Mouse (Mus musculus): Measurements from ENCODE around the gene Cxcr4.

The Cxcr4 gene

DNA sequence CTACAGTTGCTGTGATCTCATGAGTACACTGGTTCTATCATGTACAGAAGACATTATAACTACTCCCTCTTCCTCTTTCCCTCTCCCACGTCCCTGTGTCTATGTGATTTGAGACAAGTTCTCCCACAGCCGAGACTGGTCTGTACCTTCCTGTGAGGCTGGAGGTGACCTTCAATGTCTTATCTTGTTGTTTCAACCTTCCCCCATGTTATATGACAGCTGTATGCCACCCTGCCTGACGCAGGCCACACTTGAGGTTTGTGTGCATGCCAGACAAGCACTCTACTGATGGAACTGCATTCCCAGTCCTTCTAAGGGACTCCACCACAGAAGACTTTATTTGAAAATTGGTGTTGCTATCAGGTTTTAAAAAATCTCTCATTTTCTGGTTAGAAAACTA is 21.1 kb downstream of the Cxcr4 start:
- no peak for DNase-seq (ENCODE audit: low spot score in 2 of 2)

DNA sequence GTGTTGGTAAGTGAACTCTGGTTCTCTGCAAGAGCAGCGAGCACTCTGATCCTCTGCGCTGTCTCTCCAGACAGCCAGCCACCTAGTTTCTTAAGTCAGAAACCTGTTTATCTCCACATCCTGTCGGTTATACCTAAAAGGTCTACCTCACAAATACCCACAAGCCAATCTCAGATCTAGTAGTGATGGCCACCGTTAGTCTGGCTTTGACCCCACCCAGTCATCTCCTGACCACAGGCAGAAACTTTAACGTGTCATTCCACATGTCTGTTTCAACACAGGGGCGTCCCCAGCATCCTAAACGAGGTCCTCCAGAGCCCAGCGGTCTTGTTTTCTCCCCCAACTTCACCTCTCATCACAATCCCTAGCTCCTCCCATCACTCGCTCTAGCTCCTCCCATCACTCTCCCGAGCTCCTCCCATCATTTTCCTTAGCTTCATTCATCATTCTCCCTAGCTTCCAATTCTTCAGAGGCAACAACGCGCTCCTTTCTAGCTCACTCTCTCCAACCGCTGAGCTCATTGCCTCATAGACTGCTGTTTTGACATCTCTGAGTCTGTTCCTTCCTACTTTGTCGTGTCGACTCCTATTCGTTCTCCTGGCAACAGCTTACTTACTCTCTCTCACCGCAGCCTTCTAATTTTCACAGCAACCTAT is 22.0 kb downstream of the Cxcr4 start:
- no peak for DNase-seq (ENCODE audit: low spot score in 2 of 2)

DNA sequence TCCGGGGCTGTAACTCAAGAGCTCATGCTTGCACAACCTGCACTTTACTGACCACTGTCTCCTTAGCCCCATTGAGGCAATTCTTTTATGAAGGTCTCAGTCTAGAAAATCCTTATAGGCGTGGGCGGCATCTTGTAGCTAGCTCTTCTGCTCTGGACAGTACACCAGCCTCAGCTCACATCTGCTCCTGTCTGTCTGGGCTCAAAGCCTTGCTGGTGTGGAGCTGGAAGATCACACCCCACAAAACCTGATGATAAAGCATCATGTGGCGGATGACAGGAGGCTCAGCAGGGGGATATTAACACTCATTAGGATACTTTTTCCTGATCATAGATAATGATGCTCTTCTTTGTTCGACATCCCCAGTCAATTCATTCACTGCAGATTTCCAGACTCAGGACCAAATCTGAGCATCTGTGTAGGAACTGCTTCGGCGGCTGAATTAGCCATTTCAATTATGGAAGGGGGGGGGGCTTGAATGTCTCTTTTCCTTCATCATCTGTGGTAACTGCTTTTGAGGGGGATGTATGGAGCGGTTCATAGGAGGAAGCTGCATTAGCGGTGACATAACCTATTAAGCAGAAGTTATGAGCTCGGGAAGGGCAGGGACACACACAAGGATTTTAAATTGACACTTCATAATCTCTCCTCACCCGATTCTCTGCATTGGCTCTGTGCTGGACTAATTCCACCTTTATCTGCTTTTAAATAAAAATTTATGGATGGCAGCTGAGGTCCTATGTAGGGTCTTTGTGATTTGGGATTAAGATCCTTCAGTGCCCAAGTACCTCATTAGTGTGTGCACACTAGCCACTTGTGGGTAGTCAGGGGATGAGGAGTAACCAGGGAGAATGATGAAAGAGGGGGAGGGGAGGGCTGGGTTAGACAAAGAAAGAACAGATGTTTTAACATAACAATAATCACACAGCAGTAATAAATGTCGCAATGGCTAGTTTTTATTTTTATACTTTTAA is 24.6 kb downstream of the Cxcr4 start:
- DNase-seq (ENCODE audit: low spot score in 2 of 2) = no peak

DNA sequence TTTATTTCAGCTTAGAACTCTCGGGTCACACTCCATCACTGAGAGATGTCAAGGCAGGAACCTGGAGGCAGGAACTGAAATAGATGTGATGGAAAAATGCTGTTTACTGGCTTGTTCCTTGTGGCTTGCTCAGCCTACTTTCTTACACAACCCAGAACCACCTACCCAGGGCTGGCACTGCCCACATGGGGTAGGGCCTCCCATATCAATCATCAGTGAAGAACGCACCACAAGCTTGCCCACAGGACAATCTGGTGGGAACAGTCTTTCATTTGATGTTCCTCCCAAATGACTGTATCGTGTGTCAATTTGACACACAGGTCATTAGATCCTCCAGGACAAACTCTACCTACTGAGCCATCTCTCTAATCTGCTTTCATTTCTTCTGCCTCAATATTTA is 28.2 kb downstream of the Cxcr4 start:
- no peak for DNase-seq (ENCODE audit: low spot score in 2 of 2)

DNA sequence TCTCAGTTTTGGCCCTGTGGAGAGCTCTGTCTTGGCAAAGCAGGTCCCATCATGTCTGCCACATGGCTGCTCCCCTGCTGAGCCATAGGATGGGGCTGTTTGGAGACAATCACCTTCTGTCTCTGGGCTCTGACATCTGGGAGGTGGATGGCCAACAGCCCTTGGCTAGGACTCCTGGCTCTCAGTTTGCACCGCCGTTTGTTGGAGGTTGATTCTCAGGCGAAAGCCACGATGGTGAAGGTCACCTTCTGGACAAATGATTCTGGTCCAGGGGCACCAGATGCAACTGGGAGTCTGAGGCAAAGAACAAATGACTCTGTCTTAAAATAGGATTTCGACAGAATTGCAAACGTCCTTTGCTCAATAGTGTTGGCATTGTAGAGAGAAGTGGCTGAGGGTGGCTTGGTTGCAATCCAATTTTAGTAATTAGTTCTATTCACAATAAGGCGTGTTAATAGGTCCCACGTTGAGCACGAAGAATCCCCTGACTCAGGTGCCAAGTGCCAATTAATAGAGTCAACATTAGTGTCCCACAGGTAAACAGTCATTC is 30.7 kb downstream of the Cxcr4 start:
- no peak for DNase-seq (ENCODE audit: low spot score in 2 of 2)

DNA sequence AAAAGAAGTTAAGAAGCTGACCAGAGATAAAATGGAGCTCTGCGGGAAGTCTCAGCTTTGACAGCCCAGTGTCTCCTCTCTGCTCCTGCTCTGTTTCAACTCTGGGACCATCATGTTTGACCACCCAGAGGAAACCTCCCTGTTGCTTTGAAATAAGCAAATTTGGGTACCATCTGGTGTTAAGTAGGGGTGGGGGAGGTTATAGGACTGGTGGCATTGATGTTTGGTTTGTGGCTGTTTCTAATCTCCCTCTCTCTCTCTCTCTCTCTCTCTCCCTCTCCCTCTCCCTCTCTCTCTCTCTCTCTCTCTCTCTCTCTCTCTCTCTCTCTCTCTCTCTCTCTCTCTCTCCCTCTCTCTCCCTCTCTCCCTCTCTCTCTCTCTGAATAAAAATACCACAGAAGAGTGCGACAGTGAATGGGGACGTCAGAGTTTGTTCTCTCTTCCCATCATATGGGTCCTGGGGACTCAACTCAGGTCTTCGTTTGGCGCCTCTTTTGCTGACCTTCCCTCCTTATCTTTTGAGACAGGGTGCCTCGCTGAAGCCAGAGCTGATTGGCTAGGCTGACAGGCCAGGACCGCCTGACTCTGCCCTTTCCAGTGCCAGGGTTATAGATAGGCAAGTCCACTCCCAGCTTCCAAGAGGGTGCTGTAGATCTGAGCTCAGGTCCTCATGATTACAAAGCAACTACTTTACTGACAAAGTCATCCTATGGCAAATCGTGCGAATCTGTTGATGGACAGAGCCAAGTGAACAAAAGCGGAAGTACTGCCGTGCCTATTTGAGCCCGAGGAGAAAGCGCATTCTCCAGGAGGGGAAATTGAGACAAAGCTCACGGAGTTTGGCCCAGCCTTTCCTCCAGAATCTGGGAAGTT is 31.4 kb downstream of the Cxcr4 start:
- no peak for DNase-seq (ENCODE audit: low spot score in 2 of 2)

DNA sequence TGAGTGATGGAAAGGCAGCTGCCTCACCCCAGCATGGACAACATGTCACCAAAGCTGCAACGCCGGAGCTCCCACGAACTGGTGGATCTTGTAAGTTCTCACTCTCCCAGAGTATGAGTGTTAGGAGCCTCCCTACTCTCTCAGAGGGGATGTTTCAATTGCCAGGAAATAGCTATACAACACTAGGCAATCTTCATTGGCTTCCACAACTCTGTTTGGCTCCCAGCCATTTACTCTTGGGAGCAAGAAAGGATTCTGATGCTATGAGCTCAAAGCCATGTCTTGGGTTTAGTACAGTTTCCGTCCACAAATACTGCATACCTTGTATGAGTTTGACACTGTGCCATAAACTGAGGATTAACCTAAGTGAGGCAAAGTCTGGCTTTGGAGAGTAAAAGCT is 34.1 kb downstream of the Cxcr4 start:
- DNase-seq (ENCODE audit: low spot score in 2 of 2) = no peak

DNA sequence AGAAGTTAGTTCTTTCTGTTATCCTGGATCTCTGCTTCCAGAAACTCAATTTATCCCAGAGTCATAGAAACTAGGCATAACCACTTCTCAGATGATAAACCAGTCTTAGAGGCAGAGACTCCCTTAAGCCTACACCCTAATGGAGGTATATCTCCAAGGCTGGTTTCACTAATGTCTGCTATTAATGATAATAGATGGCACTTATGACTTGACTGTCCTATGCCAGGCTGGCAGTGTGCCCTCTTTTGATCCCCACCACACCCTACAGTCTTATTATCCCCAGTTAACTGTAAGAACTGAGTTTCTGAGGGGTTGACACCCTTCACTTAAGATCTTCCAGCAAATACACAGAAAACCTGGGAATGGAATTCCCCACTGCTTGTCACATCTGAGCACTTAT is 39.5 kb downstream of the Cxcr4 start:
- DNase-seq (ENCODE audit: low spot score in 2 of 2) = no peak

DNA sequence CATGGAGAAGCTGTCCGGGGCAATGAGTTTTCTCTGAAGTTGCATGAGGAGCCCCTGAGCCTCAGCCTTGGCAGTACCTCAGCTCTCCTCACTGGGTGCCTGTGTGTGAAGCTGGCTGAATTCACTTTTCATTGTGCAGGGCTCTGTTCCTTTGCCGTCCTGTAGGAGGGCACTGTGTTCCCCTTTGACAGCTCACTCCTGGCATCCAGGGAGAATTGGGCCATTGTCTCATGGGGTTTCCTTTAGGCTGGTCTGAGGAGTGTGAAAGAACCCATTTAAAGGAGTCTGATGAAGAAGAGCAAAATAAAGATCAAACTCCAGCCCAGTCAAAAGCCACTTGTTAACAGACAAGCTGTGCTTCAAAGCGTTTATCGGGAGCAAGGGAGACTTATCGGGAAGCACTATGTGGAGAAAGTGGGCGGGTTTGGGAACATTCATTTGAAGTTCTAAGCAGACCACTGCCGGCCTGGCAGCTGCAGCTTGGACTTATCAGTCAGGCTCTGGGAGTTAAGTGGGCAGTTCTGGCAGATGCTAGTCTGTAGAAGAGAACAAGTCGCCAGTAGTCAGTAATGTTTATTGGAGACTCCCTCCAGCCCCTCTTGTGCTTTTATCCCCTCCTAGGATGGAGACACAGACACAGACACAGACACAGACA is 40.2 kb downstream of the Cxcr4 start:
- no peak for DNase-seq (ENCODE audit: low spot score in 2 of 2)

DNA sequence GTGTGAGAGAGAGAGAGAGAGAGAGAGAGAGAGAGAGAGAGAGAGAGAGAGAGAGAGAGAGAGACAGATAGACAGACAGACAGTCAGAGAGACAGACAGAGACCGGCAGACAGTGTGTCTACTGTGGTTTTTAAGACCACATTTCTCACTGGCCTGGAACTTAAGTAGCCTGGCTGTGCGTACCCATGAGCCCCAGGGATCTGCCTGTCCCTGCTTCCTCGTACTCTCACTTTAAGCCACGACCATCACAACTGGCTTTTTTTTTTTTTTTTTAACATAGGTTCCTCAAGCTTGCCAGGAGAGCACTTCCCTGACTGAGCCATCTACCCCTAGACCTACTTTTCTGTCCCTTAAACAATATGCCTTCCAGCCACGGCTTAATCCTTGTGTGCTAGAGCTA is 42.7 kb downstream of the Cxcr4 start:
- DNase-seq (ENCODE audit: low spot score in 2 of 2) = no peak

DNA sequence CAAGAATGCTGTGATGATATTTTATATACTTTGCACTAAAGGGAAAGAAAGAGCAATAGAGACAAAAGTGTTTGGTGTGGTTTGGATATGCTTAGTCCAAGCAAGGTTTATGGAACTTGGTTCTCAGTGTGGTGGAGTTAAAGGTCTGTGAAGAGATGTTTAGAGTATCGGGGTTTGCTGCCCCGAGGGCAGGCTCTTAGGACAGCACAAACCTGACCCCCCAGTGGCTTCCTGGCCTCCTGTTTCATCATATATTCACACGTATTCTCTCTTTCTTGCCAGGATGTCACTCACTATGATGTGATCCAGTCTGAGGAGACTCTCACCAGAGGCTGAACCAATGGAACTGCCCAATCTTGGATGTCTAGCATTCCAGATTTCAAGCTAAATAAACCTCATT is 43.1 kb downstream of the Cxcr4 start:
- DNase-seq (ENCODE audit: low spot score in 2 of 2) = no peak

DNA sequence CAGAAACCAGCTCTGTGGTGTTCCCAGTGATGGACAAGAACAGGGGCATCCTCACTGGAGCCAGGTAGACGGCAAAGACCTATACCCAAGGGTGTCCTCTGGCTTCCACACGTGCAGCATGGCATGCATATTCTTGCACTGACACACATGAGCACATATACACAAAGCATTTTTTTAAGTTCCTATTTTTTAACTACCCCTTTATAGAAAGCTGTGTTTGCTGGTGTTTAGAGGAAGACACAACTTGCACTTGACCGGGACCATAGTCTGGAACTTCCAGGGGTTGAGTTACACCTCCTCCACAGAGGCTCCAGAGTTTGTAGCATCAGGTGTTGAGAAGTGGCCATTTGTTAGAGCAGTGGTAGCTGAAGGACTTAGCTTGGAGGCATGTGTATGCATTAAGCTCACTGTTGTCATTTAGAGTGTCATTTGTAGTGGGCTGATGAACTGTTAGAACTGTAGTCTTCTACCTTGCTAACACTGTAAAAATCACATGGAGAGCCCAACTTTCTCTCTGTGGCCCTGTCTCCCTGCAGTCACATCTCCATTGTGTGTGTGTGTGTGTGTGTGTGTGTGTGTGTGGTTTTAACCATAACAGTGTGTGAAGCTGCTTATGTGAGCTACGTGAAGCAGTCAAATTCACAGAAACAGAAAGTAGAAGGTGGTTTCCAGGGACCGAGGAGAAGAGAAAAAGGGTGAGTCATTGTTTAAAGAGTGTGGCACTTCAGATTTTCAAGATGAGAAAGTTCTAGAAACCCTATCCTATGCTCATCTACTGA is 43.7 kb downstream of the Cxcr4 start:
- DNase-seq (ENCODE audit: low spot score in 2 of 2) = no peak

DNA sequence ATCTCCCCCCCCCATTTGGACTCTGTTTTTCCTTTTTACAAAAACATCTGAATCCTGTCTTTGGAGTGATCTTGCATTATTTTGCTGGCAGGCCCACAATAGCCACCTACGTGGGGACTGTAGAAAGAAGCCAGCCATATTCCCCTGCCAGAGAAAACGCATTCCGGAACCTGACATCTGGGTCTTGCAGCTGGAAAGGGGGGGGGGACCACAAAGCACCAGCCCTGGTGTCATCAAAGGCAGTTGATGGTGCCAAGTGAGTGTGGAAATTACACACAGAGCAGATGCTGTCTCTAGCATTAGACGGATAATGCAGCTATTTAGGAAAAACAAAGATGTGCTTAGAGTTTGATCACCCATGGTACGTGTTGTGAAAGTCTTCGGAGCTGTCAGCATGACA is 46.4 kb downstream of the Cxcr4 start:
- no peak for DNase-seq (ENCODE audit: low spot score in 2 of 2)

DNA sequence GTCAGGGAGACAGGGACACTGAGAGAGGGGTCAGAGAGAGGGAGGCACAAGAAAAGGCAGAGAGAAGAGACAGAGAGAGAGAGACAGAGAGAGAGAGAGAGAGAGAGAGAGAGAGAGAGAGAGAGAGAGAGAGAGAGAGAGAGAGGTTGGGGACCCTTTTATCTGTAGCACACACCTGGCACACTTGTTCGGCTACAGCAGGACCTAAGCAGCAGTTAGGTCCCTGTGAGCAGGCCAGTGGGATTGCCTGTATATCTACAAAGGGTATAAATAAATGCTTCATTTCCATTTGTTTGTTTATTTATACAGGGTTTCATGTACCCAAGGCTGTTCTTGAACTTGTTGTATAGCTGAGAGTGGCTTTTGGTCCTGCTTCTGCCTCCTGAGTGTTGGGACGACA is 49.0 kb downstream of the Cxcr4 start:
- DNase-seq (ENCODE audit: low spot score in 2 of 2) = no peak

DNA sequence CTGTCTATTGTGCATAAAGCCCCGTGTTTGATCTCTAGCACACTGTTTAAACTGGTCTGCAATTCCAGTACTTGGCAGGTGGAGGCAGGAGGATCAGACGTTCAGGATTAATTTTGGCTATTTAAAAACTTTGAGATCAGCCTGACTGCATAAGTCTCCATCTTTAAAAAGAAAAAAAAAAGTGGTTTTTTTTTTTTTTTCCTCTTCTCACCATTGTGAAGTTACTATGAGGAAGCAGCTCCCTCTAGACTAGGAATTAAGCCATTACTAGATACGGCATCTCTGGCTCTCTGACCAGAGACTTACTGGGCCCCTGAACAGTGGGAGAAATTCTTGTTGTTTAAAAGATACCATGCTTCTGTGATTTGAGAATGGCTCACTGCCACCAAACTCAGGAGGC is 49.5 kb downstream of the Cxcr4 start:
- DNase-seq (ENCODE audit: low spot score in 2 of 2) = no peak

DNA sequence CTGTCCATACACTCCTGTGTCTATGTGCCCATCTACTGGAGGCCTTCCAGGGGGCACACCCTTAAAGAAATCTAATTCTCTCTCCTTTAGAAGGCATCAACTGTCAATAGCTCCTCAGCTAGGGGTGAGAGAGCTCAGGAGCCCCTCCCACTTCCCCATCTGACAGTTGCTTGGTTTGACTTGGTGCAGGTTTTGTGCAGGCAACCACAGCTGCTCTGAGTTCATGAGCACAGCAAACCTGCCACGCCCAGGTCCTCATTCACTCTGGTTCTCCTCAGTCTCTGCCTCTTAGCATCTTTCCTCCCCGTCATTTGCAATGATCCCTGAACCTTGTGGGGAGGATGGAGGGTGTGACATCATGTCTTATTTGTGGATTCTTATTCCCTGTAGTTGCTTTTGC is 51.9 kb downstream of the Cxcr4 start:
- DNase-seq (ENCODE audit: low spot score in 2 of 2) = no peak

DNA sequence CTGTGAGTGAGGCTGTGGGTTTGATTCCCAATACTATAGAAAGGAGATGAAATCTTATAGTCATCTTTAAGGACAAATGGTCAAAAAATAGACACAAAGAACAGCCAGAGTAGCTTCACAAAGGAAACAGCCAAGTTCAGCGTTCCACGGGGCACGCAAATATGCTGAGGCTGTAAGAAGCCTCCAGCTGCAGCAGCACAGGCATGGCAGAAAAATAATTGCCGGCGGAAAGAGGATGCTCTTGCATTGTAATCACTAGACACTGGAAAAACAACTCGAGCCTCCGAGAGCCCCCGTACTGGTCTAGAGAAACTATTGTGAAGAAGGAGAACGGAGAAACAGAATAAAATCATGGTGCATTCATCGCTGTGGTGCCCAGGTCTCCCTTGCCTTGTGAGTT is 52.5 kb downstream of the Cxcr4 start:
- DNase-seq (ENCODE audit: low spot score in 2 of 2) = no peak
